ENCODE assay signal across 35 mouse cellular contexts in the genomic region with DNA sequence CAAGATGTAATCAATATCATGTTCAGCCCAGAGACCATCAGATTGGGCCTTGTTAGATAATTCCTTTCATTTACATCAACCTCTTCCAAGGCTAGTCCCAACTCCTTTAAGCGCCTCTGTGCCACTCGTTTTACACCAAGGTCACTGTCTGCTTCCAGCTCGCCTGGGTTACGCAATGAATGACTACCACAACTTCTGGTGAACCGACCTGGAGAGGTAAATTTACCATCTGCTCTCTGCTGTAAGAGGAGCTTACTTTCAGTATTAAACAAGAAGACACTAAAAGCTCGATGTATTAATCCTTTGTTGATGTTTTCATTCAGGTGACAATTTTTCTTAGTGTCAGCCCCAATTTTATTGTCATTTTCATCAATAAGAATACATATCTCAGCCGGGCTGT.
"Had no signal": no experiment of that assay in that cellular context is flagged by ENCODE, and none has a peak within 500 bp of the region (broad histone marks: within the 10 kb centered on the region; RNA-seq: fewer than 3 reads in every experiment).

No protein-coding gene starts in this region.

- ATAC-seq: hindbrain, embryonic 16.5 days; hindbrain, postnatal 0 days; inflammation-experienced regulatory T-cells, adult 6 months; intestine, embryonic 15.5 days; intestine, embryonic 16.5 days; intestine, postnatal 0 days had no signal

- DNase-seq: heart, postnatal 10 days; heart, postnatal 14 days; heart, postnatal 36 days; heart, postnatal 4 days; kidney, adult 11 months; kidney, adult 18-20 months; kidney, adult 2 months; kidney, adult 8-10 months; kidney, adult 9 months; kidney, postnatal 10 days; kidney, postnatal 14 days; kidney, postnatal 25 days; kidney, postnatal 36 days; kidney, postnatal 4 days; layer of hippocampus, adult 9-11 months; layer of hippocampus, postnatal 36 days had no signal

- H3K27me3 ChIP-seq: heart, embryonic 12.5 days; heart, embryonic 13.5 days; heart, embryonic 15.5 days; hindbrain, embryonic 12.5 days; hindbrain, embryonic 13.5 days; hindbrain, embryonic 15.5 days; intestine, embryonic 15.5 days; kidney, embryonic 15.5 days had no signal

- H3K4me3 ChIP-seq: heart, embryonic 10.5 days; heart, embryonic 12.5 days; heart, embryonic 13.5 days; heart, embryonic 15.5 days; hindbrain, embryonic 10.5 days; hindbrain, embryonic 12.5 days; hindbrain, embryonic 13.5 days; hindbrain, embryonic 15.5 days; intestine, embryonic 15.5 days; kidney, embryonic 15.5 days; layer of hippocampus, adult 2 months had no signal

- H3K9ac ChIP-seq: heart, embryonic 12.5 days; heart, embryonic 13.5 days; heart, embryonic 15.5 days; hindbrain, embryonic 12.5 days; hindbrain, embryonic 13.5 days; hindbrain, embryonic 14.5 days; hindbrain, embryonic 15.5 days; intestine, embryonic 15.5 days; kidney, embryonic 15.5 days had no signal

- H3K36me3 ChIP-seq: heart, embryonic 10.5 days; heart, embryonic 12.5 days; heart, embryonic 13.5 days; heart, embryonic 15.5 days; hindbrain, embryonic 10.5 days; hindbrain, embryonic 12.5 days; hindbrain, embryonic 13.5 days; hindbrain, embryonic 15.5 days; intestine, embryonic 15.5 days; kidney, embryonic 15.5 days had no signal

- H3K4me1 ChIP-seq: heart, embryonic 12.5 days; heart, embryonic 15.5 days; hindbrain, embryonic 13.5 days; hindbrain, embryonic 15.5 days; intestine, embryonic 15.5 days; kidney, embryonic 15.5 days had no signal

- H3K27ac ChIP-seq: heart, embryonic 10.5 days; heart, embryonic 13.5 days; heart, embryonic 15.5 days; hindbrain, embryonic 10.5 days; hindbrain, embryonic 12.5 days; hindbrain, embryonic 13.5 days; hindbrain, embryonic 14.5 days; hindbrain, embryonic 15.5 days; hindbrain, postnatal 0 days; intestine, embryonic 15.5 days; kidney, embryonic 15.5 days; kidney, postnatal 0 days; layer of hippocampus, adult 2 months had no signal

- H3K4me2 ChIP-seq: heart, embryonic 11.5 days; heart, embryonic 12.5 days; heart, embryonic 13.5 days; heart, embryonic 15.5 days; hindbrain, embryonic 12.5 days; hindbrain, embryonic 13.5 days; hindbrain, embryonic 14.5 days; hindbrain, embryonic 15.5 days; intestine, embryonic 15.5 days; kidney, embryonic 15.5 days had no signal

- H3K9me3 ChIP-seq: heart, embryonic 10.5 days; heart, embryonic 12.5 days; heart, embryonic 13.5 days; heart, embryonic 15.5 days; hindbrain, embryonic 10.5 days; hindbrain, embryonic 12.5 days; hindbrain, embryonic 13.5 days; hindbrain, embryonic 15.5 days; intestine, embryonic 15.5 days; kidney, embryonic 15.5 days had no signal
